Mouse (Mus musculus) kidney, postnatal 0 days (tissue): ENCODE data around the gene Fpr1. TPM values are rescaled to one million over a fixed set of nuclear protein-coding genes. Genes with fewer than 3 reads are reported as not detected.

Experiments used
- ATAC-seq: fragments of 200-750 bp; cut with Nextera tagmentation; replicated peaks from 2 replicates; pipeline ENCODE4 v1.8.0; 2017; ENCODE audit warnings: low read depth, moderate number of reproducible peaks, moderate TSS enrichment, moderate library complexity; ENCODE audit not compliant: low FRiP score
- DNase-seq: peaks from one replicate; pipeline ENCODE4 v3.0.0-alpha.2; 2016; ENCODE audit warnings: low spot score
- H3K27ac ChIP-seq: fragments of 300-500 bp; sonication (generic); 2 replicates; pipeline ENCODE4 v1.5.1; 2014; ENCODE audit warnings: mild to moderate bottlenecking
- H3K27me3 ChIP-seq: fragments of 300-500 bp; sonication (generic); 2 replicates; pipeline ENCODE4 v1.6.1; 2014; ENCODE audit warnings: low read length, mixed read lengths; ENCODE audit not compliant: insufficient read depth
- H3K36me3 ChIP-seq: fragments of 300-500 bp; sonication (generic); 2 replicates; pipeline ENCODE4 v1.6.1; 2014; ENCODE audit warnings: low read length, mixed read lengths; ENCODE audit not compliant: insufficient read depth
- H3K4me1 ChIP-seq: fragments of 300-500 bp; sonication (generic); replicated peaks from 2 replicates; pipeline ENCODE4 v1.6.1; 2014; ENCODE audit warnings: antibody characterized with exemption, low read length, mixed read lengths; ENCODE audit not compliant: insufficient read depth
- H3K4me2 ChIP-seq: fragments of 300-500 bp; sonication (generic); 2 replicates; pipeline ENCODE4 v1.6.1; 2014; ENCODE audit warnings: mild to moderate bottlenecking, low read length, moderate library complexity, mixed read lengths
- H3K4me3 ChIP-seq: fragments of 300-500 bp; sonication (generic); replicated peaks from 2 replicates; pipeline ENCODE4 v1.5.1; 2014; ENCODE audit warnings: low read depth, low read length
- H3K9ac ChIP-seq: fragments of 300-500 bp; sonication (generic); 2 replicates; pipeline ENCODE4 v1.6.1; 2014; ENCODE audit warnings: low read depth, low read length
- H3K9me3 ChIP-seq: fragments of 300-500 bp; sonication (generic); replicated peaks from 2 replicates; pipeline ENCODE4 v1.6.1; 2016; ENCODE audit warnings: low read length, inconsistent platforms, mixed read lengths
- CTCF ChIP-seq: IDR thresholded peaks from 2 replicates; pipeline ENCODE4 v1.5.1; 2016; ENCODE audit warnings: antibody characterized with exemption, low read depth, mild to moderate bottlenecking, moderate library complexity
- WGBS: fragments of 180-500 bp; shearing (Covaris S2); extraction: QIAGEN DNeasy Blood & Tissue Kit; methylation state at CpG from one replicate; pipeline ENCODE4 v1.1.7; 2014; 5-methylcytosine and 5-hydroxymethylcytosine counted together
- polyA plus RNA-seq: library from polyadenylated mRNA; unstranded; fragments of >200 nt; fragmentation: Nextera tagmentation; extraction: Ambion mirVana; gene quantifications from 2 replicates; pipeline ENCODE4 v1.2.1, GENCODE M21; 2015

Fpr1 gene
- polyA plus RNA-seq, 1 experiment from 2014 or later = 0.39 TPM

- no peak overlapping the region for H3K4me2 ChIP-seq
- DNase-seq (peak; percentile 59), ATAC-seq (no peak)
- H3K9ac ChIP-seq = no peak overlapping the region
- H3K27ac ChIP-seq = no peak overlapping the region
- H3K4me1 ChIP-seq = no peaks in the 10 kb centered on the region
- peak; percentile 63 for TF ChIP-seq CTCF
- H3K27me3 ChIP-seq = no peaks in the 10 kb centered on the region
- no peak overlapping the region for H3K4me3 ChIP-seq
- no peaks in the 10 kb centered on the region for H3K36me3 ChIP-seq
- H3K9me3 ChIP-seq = no peaks in the 10 kb centered on the region
- WGBS = 80% methylated on average over 2 of the region's 2 CpGs
Measured at GRCm38 (mm10) chr17:17899268-17899667, 15.5 kb upstream of the Fpr1 start.

- no peak overlapping the region for H3K4me2 ChIP-seq
- peak; percentile 83 for TF ChIP-seq CTCF
- no peaks in the 10 kb centered on the region for H3K9me3 ChIP-seq
- WGBS = 2% methylated on average over 4 of the region's 4 CpGs
- no peak for ATAC-seq
- H3K4me3 ChIP-seq = no peak overlapping the region
- no peaks in the 10 kb centered on the region for H3K4me1 ChIP-seq
- H3K27me3 ChIP-seq = no peaks in the 10 kb centered on the region
- no peaks in the 10 kb centered on the region for H3K36me3 ChIP-seq
- peak; percentile 82 for DNase-seq
- H3K9ac ChIP-seq = no peak overlapping the region
- H3K27ac ChIP-seq = no peak overlapping the region
Measured at GRCm38 (mm10) chr17:17896039-17896438, 12.3 kb upstream of the Fpr1 start.

GRCm38 (mm10) chr17:17889732-17890425 is 6.1 kb upstream of the Fpr1 start:
- no peak for ATAC-seq
- no peak overlapping the region for H3K9ac ChIP-seq
- H3K27me3 ChIP-seq = no peaks in the 10 kb centered on the region
- H3K36me3 ChIP-seq = no peaks in the 10 kb centered on the region
- WGBS = 84% methylated on average over 2 of the region's 2 CpGs
- no peak overlapping the region for H3K4me3 ChIP-seq
- TF ChIP-seq CTCF = no peak
- H3K4me2 ChIP-seq = no peak overlapping the region
- DNase-seq = no peak
- no peaks in the 10 kb centered on the region for H3K4me1 ChIP-seq
- no peaks in the 10 kb centered on the region for H3K9me3 ChIP-seq
- H3K27ac ChIP-seq = no peak overlapping the region

GRCm38 (mm10) chr17:17887774-17888248 is 4.1 kb upstream of the Fpr1 start, which contains the start of the genes Fpr2 and Fpr3:
Fpr2 (plus strand) TSS chr17:17887824.
Fpr3 (plus strand) TSS chr17:17887852.
- no peaks in the 10 kb centered on the region; the same call in 1 of the 2 replicates for H3K27me3 ChIP-seq
- no peak for TF ChIP-seq CTCF
- H3K27ac ChIP-seq = no peak within 1 kb of the TSS
- DNase-seq = no peak
- H3K9ac ChIP-seq = no peak within 1 kb of the TSS
- 64% methylated on average over 1 of the region's 1 CpGs for WGBS
- no peaks in the 10 kb centered on the region for H3K4me1 ChIP-seq
- H3K36me3 ChIP-seq = no peaks in the 10 kb centered on the region
- no peak within 1 kb of the TSS for H3K4me3 ChIP-seq
- ATAC-seq = no peak
- H3K4me2 ChIP-seq = no peak within 1 kb of the TSS
- no peaks in the 10 kb centered on the region for H3K9me3 ChIP-seq

GRCm38 (mm10) chr17:17882672-17883071 is 1.1 kb downstream of the Fpr1 start:
- Histone ChIP-seq H3K9ac (no peak overlapping the region), H3K4me2 (no peak overlapping the region), H3K4me1 (no peaks in the 10 kb centered on the region), H3K9me3 (no peaks in the 10 kb centered on the region), H3K36me3 (no peaks in the 10 kb centered on the region), H3K27me3 (no peaks in the 10 kb centered on the region; the same call in 1 of the 2 replicates), H3K4me3 (no peak overlapping the region), H3K27ac (no peak overlapping the region)
- no peak for TF ChIP-seq CTCF
- ATAC-seq = no peak
- 78% methylated on average over 3 of the region's 3 CpGs for WGBS
- no peak for DNase-seq

GRCm38 (mm10) chr17:17879347-17879746 is 4.4 kb downstream of the Fpr1 start:
- Histone ChIP-seq H3K4me3 (no peak overlapping the region), H3K9ac (no peak overlapping the region), H3K27me3 (no peaks in the 10 kb centered on the region; the same call in 1 of the 2 replicates), H3K4me1 (no peaks in the 10 kb centered on the region), H3K36me3 (no peaks in the 10 kb centered on the region), H3K27ac (no peak overlapping the region), H3K9me3 (no peaks in the 10 kb centered on the region), H3K4me2 (no peak overlapping the region)
- no peak for DNase-seq
- WGBS = 77% methylated on average over 1 of the region's 1 CpGs
- ATAC-seq = no peak
- no peak for TF ChIP-seq CTCF
